Mouse (Mus musculus) kidney, adult 8-10 months (tissue): Measurements from ENCODE around the gene Jsrp1.

ENCODE experiments used
- DNase-seq, 2 experiments: peaks; one replicate each; pipeline ENCODE4 v3.0.0; 2022

The Jsrp1 gene

DNA sequence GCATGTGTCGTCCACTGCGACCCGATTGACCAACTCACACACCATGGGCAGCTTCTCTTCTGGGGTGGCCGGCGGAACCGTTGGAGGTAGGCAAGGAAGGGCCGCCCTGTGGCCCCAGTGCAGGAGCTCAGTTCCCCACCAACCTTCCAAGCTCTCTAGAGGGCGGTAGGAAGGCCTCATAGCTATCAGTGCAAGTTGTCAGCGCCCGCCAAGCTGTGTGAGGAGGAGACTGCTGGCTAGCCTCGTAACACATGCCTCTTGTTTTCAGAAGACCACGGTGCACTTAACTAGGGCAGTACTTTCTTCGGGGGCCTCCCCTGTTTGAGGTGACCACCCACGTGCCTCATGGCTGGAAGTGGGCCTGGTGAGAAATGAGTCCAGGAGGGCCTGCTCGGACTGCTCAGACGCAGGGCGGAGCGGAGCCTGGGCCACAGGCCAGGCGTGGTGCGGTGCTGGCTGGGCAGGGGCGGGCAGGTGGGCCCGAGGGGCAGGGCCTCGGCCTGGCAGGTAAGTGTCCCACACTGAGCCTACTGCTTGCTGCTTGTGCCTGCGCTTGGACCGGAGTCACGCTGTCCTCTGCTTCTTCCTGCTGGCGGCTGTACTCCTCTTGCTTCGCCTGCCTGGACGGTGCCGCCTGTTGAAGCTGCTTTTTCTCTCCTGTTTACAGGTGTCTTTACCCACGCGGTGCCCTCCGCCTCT is 21.7 kb downstream of the Jsrp1 start:
- DNase-seq: no peak

DNA sequence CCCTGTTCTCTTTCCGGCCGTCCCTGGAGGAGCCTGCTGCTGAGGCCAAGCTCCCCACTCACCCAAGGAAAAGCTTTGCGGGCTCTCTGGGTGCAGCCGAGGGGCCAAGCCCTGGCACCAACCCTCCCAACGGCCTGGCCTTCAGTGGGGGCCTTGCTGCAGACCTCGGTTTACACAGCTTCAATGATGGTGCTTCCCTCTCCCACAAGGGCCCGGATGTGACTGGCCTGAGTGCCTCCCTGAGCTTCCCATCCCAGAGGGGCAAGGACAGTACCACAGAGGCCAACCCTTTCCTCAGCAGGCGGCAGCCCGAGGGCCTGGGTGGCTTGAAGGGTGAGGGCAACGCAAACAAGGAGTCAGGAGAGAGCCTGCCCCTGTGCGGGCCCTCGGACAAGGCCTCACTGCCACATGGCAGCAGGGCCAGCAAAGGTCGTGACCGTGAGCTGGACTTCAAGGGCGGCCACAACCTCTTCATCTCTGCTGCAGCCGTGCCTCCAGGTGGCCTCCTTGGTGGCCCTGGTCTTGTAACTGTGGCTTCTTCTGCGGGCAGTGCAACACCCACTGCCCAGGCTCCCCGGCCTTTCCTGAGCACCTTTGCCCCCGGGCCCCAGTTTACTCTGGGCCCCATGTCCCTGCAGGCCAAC is 22.4 kb downstream of the Jsrp1 start:
- DNase-seq: no peak

DNA sequence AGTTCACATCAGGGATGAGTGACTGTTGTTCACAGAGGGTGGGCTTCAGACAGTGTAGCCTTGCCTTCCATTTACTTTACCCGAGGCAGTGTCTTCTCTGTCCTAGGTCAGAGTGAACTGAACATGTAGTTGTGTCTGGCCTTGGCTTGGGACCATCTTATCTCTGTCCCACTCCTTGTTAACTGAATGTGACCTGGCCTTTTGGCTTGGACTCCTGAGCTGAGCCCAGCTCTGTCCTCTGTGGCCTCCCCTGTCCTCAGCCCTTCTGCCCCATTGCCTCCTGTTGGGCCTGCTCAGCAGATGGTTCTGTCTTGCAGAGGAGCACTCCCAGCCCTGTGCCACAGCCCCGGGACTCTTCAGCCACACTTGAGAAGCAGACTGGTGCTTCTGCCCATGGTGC is 25.8 kb downstream of the Jsrp1 start:
- DNase-seq: no peak

GRCm38 (mm10) chr10:80785963-80786362 is 27.3 kb downstream of the Jsrp1 start:
- no peak for DNase-seq

DNA sequence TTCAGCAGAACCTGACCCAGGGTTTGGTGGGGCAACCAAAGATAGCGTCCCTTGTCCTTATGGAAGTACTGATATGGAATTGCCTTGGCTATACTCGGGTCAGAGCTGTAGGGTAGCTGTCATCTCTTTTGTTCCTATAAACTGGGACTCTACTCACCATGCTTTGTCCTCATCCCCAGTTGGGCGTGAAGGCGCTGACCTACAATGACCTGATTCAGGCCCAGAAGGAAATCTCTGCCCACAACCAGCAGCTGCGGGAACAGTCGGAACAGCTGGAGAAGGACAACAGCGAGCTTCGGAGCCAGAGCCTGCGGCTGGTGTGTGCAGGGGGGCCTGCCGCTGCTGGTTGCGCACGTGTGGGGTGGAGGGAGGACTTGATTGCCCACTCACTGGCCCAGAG is 28.4 kb downstream of the Jsrp1 start:
- DNase-seq: no peak

- DNase-seq: no peak
Observed at GRCm38 (mm10) chr10:80784302-80784701, 29.0 kb downstream of the Jsrp1 start.

- DNase-seq: no peak
Observed at GRCm38 (mm10) chr10:80779565-80779964, 33.7 kb downstream of the Jsrp1 start.

- no peak for DNase-seq
Observed at GRCm38 (mm10) chr10:80777123-80777522, 36.2 kb downstream of the Jsrp1 start.

GRCm38 (mm10) chr10:80776358-80776869 is 36.9 kb downstream of the Jsrp1 start:
- no peak for DNase-seq

DNA sequence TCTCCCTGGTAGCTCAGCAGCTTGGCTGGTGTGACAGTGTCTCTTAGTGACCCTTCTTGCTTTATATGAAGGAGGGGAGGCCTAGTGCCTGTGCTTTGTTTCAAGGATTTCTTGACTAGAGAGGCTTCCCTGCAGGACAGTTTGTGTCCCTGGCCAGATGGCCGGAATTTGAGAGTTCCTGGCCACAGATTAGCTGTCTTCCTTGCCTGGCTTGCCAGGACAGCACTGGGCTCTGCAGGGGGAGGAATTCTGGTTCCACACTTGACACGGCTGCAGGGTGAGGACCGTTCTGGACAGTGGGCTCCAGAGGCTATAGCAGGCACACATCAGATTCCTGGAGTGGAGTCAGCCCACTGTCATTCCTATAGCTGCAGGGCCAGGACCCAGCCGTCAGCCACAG is 37.6 kb downstream of the Jsrp1 start:
- DNase-seq: no peak

DNA sequence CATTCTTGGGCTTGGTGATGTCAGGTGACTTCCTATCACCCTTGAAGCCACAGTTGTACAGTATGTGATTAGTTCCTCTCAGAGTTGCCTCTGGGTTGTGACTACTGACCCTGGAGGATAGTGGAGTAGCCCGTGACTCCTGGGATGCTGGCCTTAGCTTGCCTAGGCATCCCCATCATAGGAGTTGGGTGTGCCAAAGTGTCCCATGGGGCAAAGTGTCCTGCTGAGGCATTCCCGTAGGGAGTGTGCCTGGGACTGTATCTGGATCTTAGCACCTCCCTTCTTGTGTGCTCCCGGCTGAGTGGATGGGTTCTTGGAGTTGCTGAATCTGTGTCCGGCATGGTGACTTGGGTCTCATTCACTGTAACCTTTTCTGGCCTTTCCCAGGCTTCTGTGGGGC is 38.3 kb downstream of the Jsrp1 start:
- DNase-seq: no peak

GRCm38 (mm10) chr10:80774549-80774948 is 38.7 kb downstream of the Jsrp1 start:
- peak; percentile 68 to 78 for DNase-seq

GRCm38 (mm10) chr10:80773816-80774215 is 39.5 kb downstream of the Jsrp1 start:
- DNase-seq: no peak

GRCm38 (mm10) chr10:80768365-80768764 is 44.9 kb downstream of the Jsrp1 start:
- no peak for DNase-seq

GRCm38 (mm10) chr10:80766161-80766815 is 47.0 kb downstream of the Jsrp1 start:
- peak; percentile 38 to 60 for DNase-seq

DNA sequence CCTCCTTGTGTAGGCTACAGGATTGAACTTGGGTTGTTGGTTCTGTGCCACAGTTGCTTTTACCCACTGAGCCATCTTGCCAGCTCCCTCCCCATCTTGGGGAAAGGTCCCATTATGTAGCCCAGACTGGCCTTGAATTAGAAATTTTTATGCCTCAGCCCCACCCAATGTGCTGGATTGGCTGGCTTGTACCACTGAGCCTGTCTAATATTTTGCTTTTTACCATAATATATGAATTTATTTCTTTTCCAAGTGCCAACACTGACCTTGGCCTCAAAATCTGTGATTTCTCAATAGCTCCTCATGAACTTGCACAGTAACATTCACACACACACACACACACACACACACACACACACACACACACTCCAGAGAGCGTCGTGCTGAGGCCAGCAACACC is 47.6 kb downstream of the Jsrp1 start:
- DNase-seq: no peak

GRCm38 (mm10) chr10:80763502-80763901 is 49.8 kb downstream of the Jsrp1 start:
- no peak for DNase-seq

DNA sequence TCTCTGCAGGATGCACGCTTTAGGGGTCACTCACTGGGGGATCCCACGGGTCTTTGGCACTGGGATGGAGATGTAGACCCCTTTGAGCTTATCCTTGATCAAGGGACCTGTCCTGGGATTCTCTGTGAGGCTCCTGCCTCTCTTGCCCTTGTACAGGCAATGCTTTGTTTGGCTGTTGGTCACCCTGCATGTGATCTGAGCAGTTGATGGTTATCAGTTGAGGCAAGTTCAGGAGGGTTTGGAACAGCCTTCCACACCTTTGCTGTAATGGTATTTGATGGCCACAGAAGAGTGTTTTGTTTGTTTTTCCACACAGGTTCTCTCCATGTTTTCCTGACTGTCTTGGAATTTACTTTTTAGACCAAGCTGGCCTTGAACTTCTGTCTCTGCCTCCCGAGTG is 51.5 kb downstream of the Jsrp1 start:
- DNase-seq: no peak

- peak in 1 of 2 experiments; percentile 49 for DNase-seq
Observed at GRCm38 (mm10) chr10:80760596-80761524, 52.4 kb downstream of the Jsrp1 start.

DNA sequence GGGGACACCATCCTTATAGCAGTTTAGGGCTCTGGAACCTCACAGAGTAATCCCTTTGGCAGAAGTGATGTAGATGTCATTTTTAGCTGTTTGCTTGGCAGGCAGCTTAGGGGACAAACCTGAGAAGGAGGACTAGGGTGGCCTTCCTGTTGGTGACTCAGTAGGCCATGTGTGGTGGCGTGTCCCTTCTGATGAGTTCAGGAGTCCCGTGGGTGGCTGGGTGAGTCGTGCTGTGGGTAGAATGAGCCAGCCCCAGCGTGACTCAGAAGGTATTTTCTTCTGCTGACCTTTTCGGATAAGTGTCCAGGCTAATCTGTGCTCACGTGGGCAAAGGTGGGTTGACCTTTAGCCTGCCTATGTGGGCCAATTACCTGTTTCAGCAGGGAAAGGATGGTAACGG is 54.6 kb downstream of the Jsrp1 start:
- no peak for DNase-seq
